Mouse (Mus musculus): ENCODE data around the gene Rab25. TPM values are rescaled to one million over a fixed set of nuclear protein-coding genes. Genes with fewer than 3 reads are reported as not detected.
"Not testable (repeated sequence)": the region's sequence is repeated elsewhere in the genome, so short reads cannot be mapped to it uniquely, and the experiment has no call there.

Gene Rab25
- polyA plus RNA-seq, 1 experiment from 2014 or later = 144 TPM

DNA sequence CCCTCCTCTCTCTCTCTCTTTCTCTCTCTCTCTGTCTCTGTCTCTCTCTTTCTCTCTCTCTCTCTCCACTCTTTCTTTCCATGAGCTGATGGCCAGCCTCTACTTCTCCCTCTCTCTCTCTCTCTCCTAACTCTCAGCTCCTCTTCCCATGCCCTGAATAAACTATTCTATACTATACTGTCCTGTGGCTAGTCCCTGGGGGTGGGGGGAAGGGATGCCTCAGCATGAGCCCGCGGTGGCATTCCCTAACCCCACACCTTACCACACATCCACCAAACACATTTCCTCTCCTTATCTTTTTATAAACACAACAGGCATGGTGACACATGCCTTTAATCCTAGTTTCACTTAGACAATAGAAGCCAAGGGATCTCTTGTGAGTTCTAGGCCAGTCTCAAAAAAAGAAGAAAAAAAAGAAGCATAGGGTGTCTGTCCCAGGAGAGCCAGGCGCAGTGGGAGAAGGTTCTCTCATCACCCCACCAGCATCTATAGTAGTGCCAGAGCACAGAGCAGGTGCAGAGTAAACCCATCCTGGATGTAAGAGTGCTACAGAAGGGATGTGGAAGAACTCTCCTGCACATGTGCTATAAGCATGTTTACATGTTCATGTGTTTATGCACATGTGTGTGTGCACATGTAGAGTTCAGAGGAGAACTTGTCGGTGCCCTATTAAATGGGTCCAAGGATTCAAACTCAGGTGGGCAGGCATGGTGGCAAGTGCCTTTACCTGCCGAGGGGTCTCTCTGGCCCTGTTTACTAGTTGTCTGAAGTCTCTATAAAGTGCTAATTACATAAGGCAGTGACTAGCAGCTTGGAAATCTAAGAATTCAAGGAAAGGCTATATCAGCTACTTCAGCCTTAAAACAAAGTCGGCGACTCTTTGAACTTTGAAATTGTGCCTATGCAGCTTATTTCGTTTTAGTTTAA, 30.7 kb upstream of the Rab25 start:
- WGBS = 50% methylated on average over 8 of the region's 8 CpGs
- ATAC-seq (ENCODE audit: insufficient number of reproducible peaks, low FRiP score, low TSS enrichment, low read depth) = no peak
- peak overlapping the region; percentile 82 for H3K4me3 ChIP-seq
- H3K4me1 ChIP-seq = peaks cover 11% of the 10 kb centered on the region
- H3K27me3 ChIP-seq = no peaks in the 10 kb centered on the region
- H3K36me3 ChIP-seq = peaks cover 26% of the 10 kb centered on the region
- peak overlapping the region; percentile 52 for H3K4me2 ChIP-seq
- no peak overlapping the region; the same call in 1 of the 2 replicates for H3K27ac ChIP-seq
- no peaks in the 10 kb centered on the region for H3K9me3 ChIP-seq
- H3K9ac ChIP-seq = no peak overlapping the region

GRCm38 (mm10) chr3:88577846-88578245, 29.7 kb upstream of the Rab25 start:
- not testable (repeated sequence) for H3K9me3 ChIP-seq; H3K27me3 ChIP-seq; ATAC-seq (ENCODE audit: insufficient number of reproducible peaks, low FRiP score, low TSS enrichment, low read depth); H3K9ac ChIP-seq; H3K27ac ChIP-seq; H3K4me2 ChIP-seq; H3K4me3 ChIP-seq
- peaks cover 11% of the 10 kb centered on the region for H3K4me1 ChIP-seq
- 81% methylated on average over 5 of the region's 5 CpGs for WGBS
- peaks cover 17% of the 10 kb centered on the region for H3K36me3 ChIP-seq

DNA sequence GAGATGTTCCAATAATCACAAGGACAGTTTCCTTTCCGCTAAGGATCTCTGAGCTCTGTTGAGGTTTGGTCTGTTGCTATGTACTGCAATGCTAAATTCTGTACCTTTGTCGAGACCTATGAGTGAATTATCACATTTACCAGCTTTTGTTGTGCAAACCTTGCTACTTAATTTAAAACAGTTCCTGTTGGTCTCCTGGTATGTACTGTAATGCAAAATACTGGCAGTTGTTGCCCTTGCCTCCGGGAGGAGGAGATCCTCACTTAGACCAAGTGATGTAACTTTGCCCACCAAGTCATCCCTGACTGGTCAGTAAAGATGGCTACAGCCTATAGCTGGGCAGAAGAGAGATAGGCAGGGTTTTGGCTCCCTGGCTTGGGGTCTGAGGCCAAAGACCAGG, 27.4 kb upstream of the Rab25 start, which contains the start of gene Ssr2:
Gene Ssr2 (plus strand): TSS at position 337 of the 400 bp plus-strand sequence.
- Histone ChIP-seq H3K4me3 (no peak within 1 kb of the TSS), H3K4me1 (peaks cover 5% of the 10 kb centered on the region), H3K27me3 (no peaks in the 10 kb centered on the region), H3K9me3 (no peaks in the 10 kb centered on the region), H3K9ac (no peak within 1 kb of the TSS), H3K4me2 (no peak within 1 kb of the TSS), H3K27ac (no peak within 1 kb of the TSS), H3K36me3 (no peaks in the 10 kb centered on the region)
- WGBS = 83% methylated on average over 3 of the region's 3 CpGs
- no peak for ATAC-seq (ENCODE audit: insufficient number of reproducible peaks, low FRiP score, low TSS enrichment, low read depth)

- no peaks in the 10 kb centered on the region for H3K4me1 ChIP-seq
- 76% methylated on average over 2 of the region's 2 CpGs for WGBS
- no peak overlapping the region for H3K4me2 ChIP-seq
- H3K27me3 ChIP-seq = no peaks in the 10 kb centered on the region
- peaks cover 16% of the 10 kb centered on the region for H3K36me3 ChIP-seq
- H3K9ac ChIP-seq = no peak overlapping the region
- ATAC-seq (ENCODE audit: insufficient number of reproducible peaks, low FRiP score, low TSS enrichment, low read depth) = no peak
- H3K9me3 ChIP-seq = no peaks in the 10 kb centered on the region
- no peak overlapping the region for H3K27ac ChIP-seq
- no peak overlapping the region for H3K4me3 ChIP-seq
Observed at GRCm38 (mm10) chr3:88573810-88574209, 25.7 kb upstream of the Rab25 start.

DNA sequence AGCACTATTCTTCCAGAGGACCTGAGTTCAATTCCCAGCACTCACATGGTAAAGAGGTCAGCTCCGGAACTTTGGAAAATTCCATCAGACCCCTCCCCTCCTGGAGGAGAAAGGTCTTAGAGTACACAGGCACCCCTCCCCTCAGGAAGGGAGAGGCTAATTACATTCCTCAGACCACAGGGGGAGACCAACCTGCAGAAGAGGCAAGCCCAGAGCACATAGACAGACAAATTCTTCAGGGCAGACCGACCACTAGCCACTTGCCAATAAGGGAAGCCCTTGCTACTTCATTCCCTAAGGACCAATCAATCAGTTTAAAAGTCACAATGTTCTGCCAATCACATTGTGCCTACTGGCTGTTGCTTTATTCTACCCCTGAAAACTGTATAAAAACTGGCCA, 24.7 kb upstream of the Rab25 start:
- 69% methylated on average over 2 of the region's 2 CpGs for WGBS
- H3K4me1 ChIP-seq = no peaks in the 10 kb centered on the region
- no peak for ATAC-seq (ENCODE audit: insufficient number of reproducible peaks, low FRiP score, low TSS enrichment, low read depth)
- no peak overlapping the region for H3K9ac ChIP-seq
- H3K27ac ChIP-seq = no peak overlapping the region
- no peak overlapping the region for H3K4me2 ChIP-seq
- H3K36me3 ChIP-seq = peaks cover 26% of the 10 kb centered on the region
- H3K27me3 ChIP-seq = no peaks in the 10 kb centered on the region
- H3K4me3 ChIP-seq = no peak overlapping the region
- no peaks in the 10 kb centered on the region for H3K9me3 ChIP-seq

- H3K27me3 ChIP-seq = no peaks in the 10 kb centered on the region
- WGBS = 82% methylated on average over 1 of the region's 1 CpGs
- peaks cover 34% of the 10 kb centered on the region for H3K36me3 ChIP-seq
- no peak overlapping the region for H3K27ac ChIP-seq
- H3K4me3 ChIP-seq = no peak overlapping the region
- no peak overlapping the region for H3K4me2 ChIP-seq
- no peak overlapping the region for H3K9ac ChIP-seq
- ATAC-seq (ENCODE audit: insufficient number of reproducible peaks, low FRiP score, low TSS enrichment, low read depth) = no peak
- H3K4me1 ChIP-seq = no peaks in the 10 kb centered on the region
- no peaks in the 10 kb centered on the region for H3K9me3 ChIP-seq
Observed at GRCm38 (mm10) chr3:88571856-88572255, 23.8 kb upstream of the Rab25 start.

DNA sequence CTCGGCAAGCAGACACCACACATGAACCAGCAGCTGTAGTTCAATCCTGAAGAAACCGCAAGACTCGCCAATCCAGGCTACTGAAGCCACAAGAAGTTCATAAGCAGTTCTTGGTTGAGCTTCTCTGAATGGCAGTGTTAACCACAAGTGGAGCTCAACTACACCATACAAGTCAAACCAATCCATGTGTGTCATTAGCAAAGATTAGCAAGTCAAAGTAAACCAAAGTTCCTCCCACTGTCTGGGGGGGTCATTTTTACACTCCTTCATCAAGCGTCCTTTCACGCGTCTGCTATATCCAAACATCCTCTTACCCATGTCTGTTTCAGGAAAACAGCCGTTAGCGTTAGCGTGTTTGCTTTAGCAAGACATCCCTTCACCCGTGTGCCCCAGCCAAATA, 22.2 kb upstream of the Rab25 start:
- Histone ChIP-seq H3K27ac (no peak overlapping the region), H3K9me3 (no peaks in the 10 kb centered on the region), H3K4me1 (no peaks in the 10 kb centered on the region), H3K27me3 (no peaks in the 10 kb centered on the region), H3K9ac (no peak overlapping the region), H3K4me3 (no peak overlapping the region), H3K4me2 (no peak overlapping the region), H3K36me3 (peaks cover 49% of the 10 kb centered on the region)
- no peak for ATAC-seq (ENCODE audit: insufficient number of reproducible peaks, low FRiP score, low TSS enrichment, low read depth)
- 91% methylated on average over 10 of the region's 10 CpGs for WGBS

DNA sequence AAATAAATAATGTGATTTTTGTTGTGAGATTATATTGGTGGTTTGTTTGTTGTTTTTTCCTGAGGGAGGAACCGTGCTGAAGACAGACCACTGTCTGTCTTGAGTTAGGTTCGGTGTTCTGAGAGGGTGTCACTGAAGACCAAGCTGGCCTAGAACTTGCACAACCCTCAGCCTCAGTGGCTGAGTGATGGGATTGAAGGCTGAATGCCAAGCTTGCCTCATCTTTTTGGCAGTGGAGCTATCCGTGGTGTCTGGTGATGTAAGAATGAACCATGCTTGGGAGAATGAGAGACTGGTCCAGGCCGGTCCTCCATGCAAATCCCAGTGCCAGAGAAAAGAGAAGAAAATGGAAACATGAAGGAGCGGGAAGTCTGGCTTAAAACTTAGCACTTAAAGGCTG, 21.6 kb upstream of the Rab25 start:
- no peak for ATAC-seq (ENCODE audit: insufficient number of reproducible peaks, low FRiP score, low TSS enrichment, low read depth)
- H3K36me3 ChIP-seq = peaks cover 56% of the 10 kb centered on the region
- 90% methylated on average over 5 of the region's 5 CpGs for WGBS
- H3K9me3 ChIP-seq = no peaks in the 10 kb centered on the region
- H3K4me3 ChIP-seq = no peak overlapping the region
- no peaks in the 10 kb centered on the region for H3K27me3 ChIP-seq
- no peak overlapping the region for H3K27ac ChIP-seq
- no peak overlapping the region for H3K9ac ChIP-seq
- no peak overlapping the region for H3K4me2 ChIP-seq
- H3K4me1 ChIP-seq = no peaks in the 10 kb centered on the region

DNA sequence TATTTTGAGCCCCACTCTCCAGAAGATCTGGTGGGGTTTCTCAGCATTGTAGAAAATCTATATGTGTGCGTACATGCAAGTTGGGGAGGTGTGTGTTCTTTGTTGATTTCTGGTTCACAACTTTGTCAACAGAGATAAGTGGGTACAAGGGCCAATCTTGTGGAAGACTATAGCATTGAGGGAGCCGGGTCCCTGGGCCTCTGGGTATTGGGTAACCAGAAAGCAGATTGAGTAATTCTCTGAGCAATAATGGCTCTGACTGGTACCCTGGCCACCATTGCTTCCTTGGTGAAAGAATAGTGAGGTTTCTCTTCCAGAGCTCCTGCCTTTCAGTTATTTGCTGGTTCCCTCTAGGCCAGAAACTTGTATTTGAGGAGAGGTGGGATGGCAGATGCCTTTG, 21.0 kb upstream of the Rab25 start:
- no peak overlapping the region for H3K9ac ChIP-seq
- H3K36me3 ChIP-seq = peaks cover 62% of the 10 kb centered on the region
- H3K9me3 ChIP-seq = no peaks in the 10 kb centered on the region
- no peak overlapping the region for H3K4me3 ChIP-seq
- ATAC-seq (ENCODE audit: insufficient number of reproducible peaks, low FRiP score, low TSS enrichment, low read depth) = no peak
- no peak overlapping the region for H3K4me2 ChIP-seq
- no peaks in the 10 kb centered on the region for H3K27me3 ChIP-seq
- no peak overlapping the region for H3K27ac ChIP-seq
- no peaks in the 10 kb centered on the region for H3K4me1 ChIP-seq
- 97% methylated on average over 2 of the region's 2 CpGs for WGBS

- Histone ChIP-seq H3K4me1 (no peaks in the 10 kb centered on the region), H3K9me3 (no peaks in the 10 kb centered on the region), H3K36me3 (peaks cover 67% of the 10 kb centered on the region), H3K27me3 (no peaks in the 10 kb centered on the region), H3K4me3 (no peak overlapping the region), H3K9ac (no peak overlapping the region), H3K27ac (no peak overlapping the region), H3K4me2 (no peak overlapping the region)
- no peak for ATAC-seq (ENCODE audit: insufficient number of reproducible peaks, low FRiP score, low TSS enrichment, low read depth)
- 94% methylated on average over 2 of the region's 2 CpGs for WGBS
Observed at GRCm38 (mm10) chr3:88568615-88569014, 20.5 kb upstream of the Rab25 start.

- 86% methylated on average over 6 of the region's 6 CpGs for WGBS
- H3K9me3 ChIP-seq = no peaks in the 10 kb centered on the region
- no peak overlapping the region for H3K4me3 ChIP-seq
- no peak overlapping the region for H3K9ac ChIP-seq
- no peak overlapping the region for H3K4me2 ChIP-seq
- no peaks in the 10 kb centered on the region for H3K4me1 ChIP-seq
- no peak for ATAC-seq (ENCODE audit: insufficient number of reproducible peaks, low FRiP score, low TSS enrichment, low read depth)
- H3K27ac ChIP-seq = no peak overlapping the region
- H3K27me3 ChIP-seq = no peaks in the 10 kb centered on the region
- H3K36me3 ChIP-seq = peaks cover 74% of the 10 kb centered on the region
Observed at GRCm38 (mm10) chr3:88567892-88568291, 19.8 kb upstream of the Rab25 start.

- ATAC-seq (ENCODE audit: insufficient number of reproducible peaks, low FRiP score, low TSS enrichment, low read depth) = no peak
- Histone ChIP-seq H3K27ac (no peak overlapping the region), H3K9me3 (no peaks in the 10 kb centered on the region), H3K4me3 (no peak overlapping the region), H3K4me1 (no peaks in the 10 kb centered on the region), H3K4me2 (no peak overlapping the region), H3K36me3 (peaks cover 87% of the 10 kb centered on the region), H3K9ac (no peak overlapping the region), H3K27me3 (no peaks in the 10 kb centered on the region)
- 85% methylated on average over 4 of the region's 4 CpGs for WGBS
Observed at GRCm38 (mm10) chr3:88566536-88567061, 18.5 kb upstream of the Rab25 start.

Data from limb, embryonic 15.5 days (tissue).